Mouse (Mus musculus): Measurements from ENCODE around the gene Pot1b. TPM values are rescaled to one million over a fixed set of nuclear protein-coding genes. Genes with fewer than 3 reads are reported as not detected.
A peak's percentile ranks its signal among the peaks of the same experiment; 100 is the strongest.

Pot1b gene
- polyA plus RNA-seq (2012; rRNA removed) (4.9 and 8.4 TPM in 2 replicates), polyA plus RNA-seq (2014; fragmentation: Nextera tagmentation; extraction: Ambion mirVana) (2.9 and 3.7 TPM in 2 replicates)

GRCm38 (mm10) chr17:55711984-55712811 lies at the start of gene Pot1b:
Gene Pot1b (minus strand): TSS chr17:55712628.
- peak; percentile 97 for ATAC-seq (ENCODE audit: insufficient read depth)
- H3K9me3 ChIP-seq (ENCODE audit: control insufficient read depth, low read length): no peaks in the 10 kb centered on the region
- peak within 1 kb of the TSS; percentile 77 to 96 for H3K4me3 ChIP-seq (ENCODE audit: insufficient read depth in 1 of 2, low read depth in 2 of 2, low read length in 2 of 2)
- H3K27me3 ChIP-seq (ENCODE audit: control insufficient read depth, insufficient read depth, low read length): no peaks in the 10 kb centered on the region
- no peaks in the 10 kb centered on the region for H3K4me1 ChIP-seq (replicated peaks; ENCODE audit: control insufficient read depth in 2 of 2, insufficient read depth in 2 of 2, low read length in 1 of 2)
- peak within 1 kb of the TSS; percentile 71 for H3K4me2 ChIP-seq (ENCODE audit: low read depth)
- H3K36me3 ChIP-seq (replicated peaks; ENCODE audit: control insufficient read depth, insufficient read depth, low read depth): no peaks in the 10 kb centered on the region; the same call in 1 of the 2 replicates
- under 1% methylated on average over 36 of the region's 37 CpGs for WGBS (ENCODE audit: insufficient replicate concordance)
- H3K9ac ChIP-seq (replicated peaks): peak within 1 kb of the TSS; percentile 71
- DNase-seq (ENCODE audit: low read depth in 3 of 3, low spot score in 3 of 3): peak; percentile 92 to 95 (median 94)
- TF ChIP-seq CTCF (IDR thresholded peaks at IDR 0.05; ENCODE audit: low read depth): peak; percentile 45; the same call in 1 of the 2 replicates
- no peak for TF ChIP-seq EP300 (IDR thresholded peaks at IDR 0.05; ENCODE audit: low read depth)
- peak within 1 kb of the TSS; percentile 72 for H3K27ac ChIP-seq

GRCm38 (mm10) chr17:55751170-55751569 lies 38.7 kb upstream of the Pot1b start:
- 19% methylated on average over 2 of the region's 2 CpGs for WGBS (ENCODE audit: insufficient replicate concordance)
- no peak overlapping the region for H3K9ac ChIP-seq (replicated peaks)
- H3K27me3 ChIP-seq (ENCODE audit: control insufficient read depth, insufficient read depth, low read length): no peaks in the 10 kb centered on the region
- no peak overlapping the region for H3K4me3 ChIP-seq (ENCODE audit: insufficient read depth in 1 of 2, low read depth in 2 of 2, low read length in 2 of 2)
- H3K27ac ChIP-seq: no peak overlapping the region
- H3K4me2 ChIP-seq (ENCODE audit: low read depth): no peak overlapping the region
- no peak for DNase-seq (ENCODE audit: low read depth in 3 of 3, low spot score in 3 of 3)
- no peaks in the 10 kb centered on the region for H3K9me3 ChIP-seq (ENCODE audit: control insufficient read depth, low read length)
- no peak for TF ChIP-seq EP300 (IDR thresholded peaks at IDR 0.05; ENCODE audit: low read depth)
- TF ChIP-seq CTCF (IDR thresholded peaks at IDR 0.05; ENCODE audit: low read depth): no peak
- no peaks in the 10 kb centered on the region for H3K36me3 ChIP-seq (replicated peaks; ENCODE audit: control insufficient read depth, insufficient read depth, low read depth)
- H3K4me1 ChIP-seq (replicated peaks; ENCODE audit: control insufficient read depth in 2 of 2, insufficient read depth in 2 of 2, low read length in 1 of 2): no peaks in the 10 kb centered on the region
- ATAC-seq (ENCODE audit: insufficient read depth): no peak

DNA sequence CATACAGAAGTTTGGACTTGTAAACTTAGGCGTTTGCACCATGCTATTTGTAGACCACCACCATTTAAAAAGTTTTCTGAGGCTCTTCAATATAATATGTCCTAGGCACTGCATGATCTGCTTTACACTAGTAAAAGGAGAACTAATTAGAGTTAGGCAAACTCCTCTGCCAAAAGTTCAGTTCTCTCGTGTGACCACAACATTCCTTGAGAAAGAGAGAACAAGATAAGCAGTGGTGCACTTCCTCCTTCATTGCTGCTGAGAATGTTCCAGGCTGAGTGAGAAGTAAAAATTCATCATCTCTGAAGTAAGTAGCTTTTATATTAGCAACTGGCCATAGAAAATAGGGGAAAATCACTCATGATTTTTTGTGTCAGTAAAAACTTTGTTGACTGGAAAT lies 37.4 kb upstream of the Pot1b start, which contains the start of gene Adgre4:
Adgre4 (plus strand) TSS at position 199 of the 400 bp plus-strand sequence.
- no peak within 1 kb of the TSS for H3K27ac ChIP-seq
- no peaks in the 10 kb centered on the region for H3K27me3 ChIP-seq (ENCODE audit: control insufficient read depth, insufficient read depth, low read length)
- DNase-seq (ENCODE audit: low read depth in 3 of 3, low spot score in 3 of 3) (no peak), ATAC-seq (ENCODE audit: insufficient read depth) (no peak)
- TF ChIP-seq EP300 (IDR thresholded peaks at IDR 0.05; ENCODE audit: low read depth) (no peak), CTCF (IDR thresholded peaks at IDR 0.05; ENCODE audit: low read depth) (no peak)
- H3K9ac ChIP-seq (replicated peaks): no peak within 1 kb of the TSS
- no peak within 1 kb of the TSS for H3K4me2 ChIP-seq (ENCODE audit: low read depth)
- H3K9me3 ChIP-seq (ENCODE audit: control insufficient read depth, low read length): no peaks in the 10 kb centered on the region
- no peaks in the 10 kb centered on the region for H3K36me3 ChIP-seq (replicated peaks; ENCODE audit: control insufficient read depth, insufficient read depth, low read depth)
- WGBS (ENCODE audit: insufficient replicate concordance): 11% methylated on average over 2 of the region's 2 CpGs
- no peak within 1 kb of the TSS for H3K4me3 ChIP-seq (ENCODE audit: insufficient read depth in 1 of 2, low read depth in 2 of 2, low read length in 2 of 2)
- H3K4me1 ChIP-seq (replicated peaks; ENCODE audit: control insufficient read depth in 2 of 2, insufficient read depth in 2 of 2, low read length in 1 of 2): no peaks in the 10 kb centered on the region

GRCm38 (mm10) chr17:55736675-55737074 lies 24.2 kb upstream of the Pot1b start:
- Histone ChIP-seq H3K9ac (replicated peaks) (no peak overlapping the region), H3K27ac (no peak overlapping the region), H3K36me3 (replicated peaks; ENCODE audit: control insufficient read depth, insufficient read depth, low read depth) (no peaks in the 10 kb centered on the region), H3K27me3 (ENCODE audit: control insufficient read depth, insufficient read depth, low read length) (no peaks in the 10 kb centered on the region), H3K4me2 (ENCODE audit: low read depth) (no peak overlapping the region), H3K9me3 (ENCODE audit: control insufficient read depth, low read length) (no peaks in the 10 kb centered on the region), H3K4me3 (ENCODE audit: insufficient read depth in 1 of 2, low read depth in 2 of 2, low read length in 2 of 2) (no peak overlapping the region), H3K4me1 (replicated peaks; ENCODE audit: control insufficient read depth in 2 of 2, insufficient read depth in 2 of 2, low read length in 1 of 2) (no peaks in the 10 kb centered on the region)
- ATAC-seq (ENCODE audit: insufficient read depth) (no peak), DNase-seq (ENCODE audit: low read depth in 3 of 3, low spot score in 3 of 3) (no peak)
- TF ChIP-seq CTCF (IDR thresholded peaks at IDR 0.05; ENCODE audit: low read depth): no peak
- no peak for TF ChIP-seq EP300 (IDR thresholded peaks at IDR 0.05; ENCODE audit: low read depth)
- WGBS (ENCODE audit: insufficient replicate concordance): 9% methylated on average over 1 of the region's 1 CpGs

- Histone ChIP-seq H3K9ac (replicated peaks) (no peak overlapping the region), H3K9me3 (ENCODE audit: control insufficient read depth, low read length) (no peaks in the 10 kb centered on the region), H3K27me3 (ENCODE audit: control insufficient read depth, insufficient read depth, low read length) (no peaks in the 10 kb centered on the region), H3K27ac (no peak overlapping the region), H3K36me3 (replicated peaks; ENCODE audit: control insufficient read depth, insufficient read depth, low read depth) (no peaks in the 10 kb centered on the region), H3K4me3 (ENCODE audit: insufficient read depth in 1 of 2, low read depth in 2 of 2, low read length in 2 of 2) (no peak overlapping the region), H3K4me2 (ENCODE audit: low read depth) (no peak overlapping the region), H3K4me1 (replicated peaks; ENCODE audit: control insufficient read depth in 2 of 2, insufficient read depth in 2 of 2, low read length in 1 of 2) (no peaks in the 10 kb centered on the region)
- ATAC-seq (ENCODE audit: insufficient read depth): no peak
- no peak for DNase-seq (ENCODE audit: low read depth in 3 of 3, low spot score in 3 of 3)
- TF ChIP-seq CTCF (IDR thresholded peaks at IDR 0.05; ENCODE audit: low read depth) (no peak), EP300 (IDR thresholded peaks at IDR 0.05; ENCODE audit: low read depth) (no peak)
- 30% methylated on average over 2 of the region's 2 CpGs for WGBS (ENCODE audit: insufficient replicate concordance)
These were observed 13.8 kb upstream of the Pot1b start for GRCm38 (mm10) chr17:55726193-55726592.
